Mouse (Mus musculus) liver, adult 2 months (tissue): ENCODE measurements at regions not wholly inside any gene's neighbourhood (a gene's known extent, or its start where the extent isn't known, plus 50 kb on each side); places are given as distances from the start of the nearest gene placed in this dataset.

Source experiments
- CTCF ChIP-seq: fragments of 200-500 bp; IDR thresholded peaks from 2 replicates; pipeline ENCODE4 v1.5.1; 2011; ENCODE audit warnings: low read depth, low read length, control low read depth
- POLR2A ChIP-seq: fragments of 200-500 bp; IDR thresholded peaks from 2 replicates; pipeline ENCODE4 v1.6.1; 2011; ENCODE audit warnings: low read length, control low read depth; ENCODE audit not compliant: insufficient read depth; ENCODE audit errors: extremely low read depth

DNA sequence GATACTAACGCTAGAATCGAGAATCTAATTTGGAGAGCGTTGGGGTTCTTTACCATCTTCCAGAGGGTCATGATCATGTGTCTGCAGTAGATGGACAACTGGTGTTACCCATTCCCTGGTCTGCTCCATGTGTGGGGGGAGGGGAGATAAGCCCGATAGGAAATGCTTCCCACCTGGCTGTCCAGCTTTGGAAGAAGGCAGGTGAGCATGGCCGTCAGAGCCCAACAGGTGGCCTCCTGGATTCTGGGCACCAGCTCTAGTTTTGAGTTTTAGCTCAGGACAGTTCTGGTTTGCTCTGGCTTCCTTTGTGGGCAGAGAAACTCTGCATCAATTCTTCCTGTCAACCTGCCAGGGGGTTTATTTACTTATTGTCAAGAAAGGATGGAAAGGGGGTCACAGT lies 60.5 kb upstream of the Cnih3 start:
- TF ChIP-seq POLR2A (no peak), CTCF (no peak)
